Mouse (Mus musculus) liver, embryonic 15.5 days (tissue): ENCODE measurements around the gene Crtc1. TPM values are rescaled to one million over a fixed set of nuclear protein-coding genes. Genes with fewer than 3 reads are reported as not detected.

ENCODE experiments used
- ATAC-seq: fragments of 200-750 bp; cut with Nextera tagmentation; 2 replicates; pipeline ENCODE4 v1.8.0; 2017; ENCODE audit warnings: moderate number of reproducible peaks, mild to moderate bottlenecking, moderate library complexity; ENCODE audit not compliant: insufficient read depth
- H3K27ac ChIP-seq: fragments of 300-500 bp; sonication (generic); replicated peaks from 2 replicates; pipeline ENCODE4 v1.5.1; 2015; ENCODE audit warnings: mild to moderate bottlenecking, inconsistent platforms
- H3K27me3 ChIP-seq: fragments of 300-500 bp; sonication (generic); 2 replicates; pipeline ENCODE4 v1.6.1; 2015; ENCODE audit warnings: mild to moderate bottlenecking, inconsistent platforms
- H3K36me3 ChIP-seq: fragments of 300-500 bp; sonication (generic); replicated peaks from 2 replicates; pipeline ENCODE4 v1.6.1; 2015; ENCODE audit warnings: moderate library complexity, mild to moderate bottlenecking, inconsistent platforms
- H3K4me1 ChIP-seq: fragments of 300-500 bp; sonication (generic); replicated peaks from 2 replicates; pipeline ENCODE4 v1.6.1; 2015; ENCODE audit warnings: inconsistent platforms
- H3K4me2 ChIP-seq: fragments of 300-500 bp; sonication (generic); 2 replicates; pipeline ENCODE4 v1.6.1; 2015; ENCODE audit warnings: moderate library complexity, mild to moderate bottlenecking, inconsistent platforms
- H3K4me3 ChIP-seq: fragments of 300-500 bp; sonication (generic); replicated peaks from 2 replicates; pipeline ENCODE4 v1.5.1; 2015; ENCODE audit warnings: mild to moderate bottlenecking, inconsistent platforms
- H3K9ac ChIP-seq: fragments of 300-500 bp; sonication (generic); 2 replicates; pipeline ENCODE4 v1.6.1; 2015; ENCODE audit warnings: moderate library complexity, mild to moderate bottlenecking, inconsistent platforms
- H3K9me3 ChIP-seq: fragments of 300-500 bp; sonication (generic); replicated peaks from 2 replicates; pipeline ENCODE4 v1.6.1; 2016; ENCODE audit warnings: inconsistent platforms
- WGBS: fragments of 180-500 bp; shearing (Covaris S2); methylation state at CpG from one replicate; pipeline ENCODE4 v1.1.7; 2015; ENCODE audit warnings: mixed read lengths; ENCODE audit not compliant: insufficient replicate concordance; 5-methylcytosine and 5-hydroxymethylcytosine counted together
- polyA plus RNA-seq: library from polyadenylated mRNA; unstranded; fragments of >200 nt; fragmentation: Nextera tagmentation; extraction: Ambion mirVana; gene quantifications from 2 replicates; pipeline ENCODE4 v1.2.1, GENCODE M21; 2015

Gene Crtc1
- polyA plus RNA-seq, 1 experiment from 2014 or later = 4.2 TPM

GRCm38 (mm10) chr8:70422722-70423121 is 16.7 kb downstream of the Crtc1 start:
- H3K4me1 ChIP-seq = peaks cover 68% of the 10 kb centered on the region
- 38% methylated on average over 2 of the region's 2 CpGs for WGBS
- H3K27ac ChIP-seq = peak overlapping the region; percentile 70
- H3K4me3 ChIP-seq = no peak overlapping the region
- H3K27me3 ChIP-seq = no peaks in the 10 kb centered on the region
- H3K36me3 ChIP-seq = no peaks in the 10 kb centered on the region
- peak; percentile 79 for ATAC-seq
- H3K9me3 ChIP-seq = no peaks in the 10 kb centered on the region
- no peak overlapping the region for H3K4me2 ChIP-seq
- no peak overlapping the region for H3K9ac ChIP-seq

DNA sequence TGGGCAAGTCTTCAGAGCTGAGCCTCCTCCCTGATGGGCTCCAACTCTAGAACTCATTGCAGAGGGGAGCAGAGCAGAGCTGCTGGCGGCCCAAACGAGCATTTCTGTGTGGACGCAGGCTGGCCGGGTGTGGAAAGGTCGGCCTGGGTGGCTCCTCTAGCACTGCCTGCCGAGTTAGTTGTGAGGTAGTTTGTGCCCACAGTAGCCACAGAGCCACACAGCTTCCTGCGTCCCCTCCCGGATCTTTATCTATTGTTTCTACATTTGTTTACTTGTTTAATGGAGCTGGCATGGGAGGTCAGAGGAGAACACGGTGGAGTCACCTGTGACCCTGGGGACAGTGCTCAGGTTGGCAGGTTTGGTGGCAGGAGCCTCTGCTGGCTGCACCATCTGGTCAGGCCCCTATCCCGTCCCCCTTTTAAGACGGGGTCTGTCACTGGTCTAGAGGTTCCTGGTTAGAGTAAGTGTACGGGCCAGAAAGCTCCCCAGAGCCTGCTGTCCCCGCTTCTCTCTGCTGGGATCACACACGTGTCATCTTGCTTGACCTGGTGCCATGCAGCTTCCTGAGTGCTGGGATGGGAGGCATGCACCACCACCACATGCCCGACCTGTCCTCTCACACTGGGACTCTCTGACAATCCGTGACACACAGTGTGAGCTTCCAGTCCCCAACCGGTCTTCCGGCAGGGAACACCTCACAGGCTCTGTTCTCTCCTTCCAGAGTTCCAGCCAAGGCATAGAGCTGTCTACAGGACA is 17.9 kb downstream of the Crtc1 start:
- no peaks in the 10 kb centered on the region for H3K36me3 ChIP-seq
- no peaks in the 10 kb centered on the region for H3K27me3 ChIP-seq
- peaks cover 75% of the 10 kb centered on the region for H3K4me1 ChIP-seq
- H3K4me3 ChIP-seq = no peak overlapping the region
- H3K9me3 ChIP-seq = no peaks in the 10 kb centered on the region
- no peak overlapping the region for H3K9ac ChIP-seq
- ATAC-seq = no peak
- peak overlapping the region; percentile 3; the same call in 1 of the 2 replicates for H3K4me2 ChIP-seq
- 44% methylated on average over 18 of the region's 18 CpGs for WGBS
- peak overlapping the region; percentile 70 for H3K27ac ChIP-seq

GRCm38 (mm10) chr8:70419879-70420643 is 19.3 kb downstream of the Crtc1 start:
- no peak for ATAC-seq
- Histone ChIP-seq H3K9me3 (no peaks in the 10 kb centered on the region), H3K9ac (no peak overlapping the region), H3K4me2 (no peak overlapping the region), H3K27me3 (no peaks in the 10 kb centered on the region), H3K4me1 (peaks cover 78% of the 10 kb centered on the region), H3K36me3 (no peaks in the 10 kb centered on the region), H3K4me3 (no peak overlapping the region), H3K27ac (peak overlapping the region; percentile 14; the same call in 1 of the 2 replicates)
- 43% methylated on average over 11 of the region's 11 CpGs for WGBS

GRCm38 (mm10) chr8:70418954-70419353 is 20.4 kb downstream of the Crtc1 start:
- no peak overlapping the region for H3K4me2 ChIP-seq
- no peak overlapping the region for H3K9ac ChIP-seq
- 77% methylated on average over 14 of the region's 14 CpGs for WGBS
- peaks cover 90% of the 10 kb centered on the region for H3K4me1 ChIP-seq
- no peaks in the 10 kb centered on the region for H3K27me3 ChIP-seq
- no peaks in the 10 kb centered on the region for H3K36me3 ChIP-seq
- H3K9me3 ChIP-seq = no peaks in the 10 kb centered on the region
- no peak overlapping the region for H3K27ac ChIP-seq
- ATAC-seq = no peak
- no peak overlapping the region for H3K4me3 ChIP-seq

DNA sequence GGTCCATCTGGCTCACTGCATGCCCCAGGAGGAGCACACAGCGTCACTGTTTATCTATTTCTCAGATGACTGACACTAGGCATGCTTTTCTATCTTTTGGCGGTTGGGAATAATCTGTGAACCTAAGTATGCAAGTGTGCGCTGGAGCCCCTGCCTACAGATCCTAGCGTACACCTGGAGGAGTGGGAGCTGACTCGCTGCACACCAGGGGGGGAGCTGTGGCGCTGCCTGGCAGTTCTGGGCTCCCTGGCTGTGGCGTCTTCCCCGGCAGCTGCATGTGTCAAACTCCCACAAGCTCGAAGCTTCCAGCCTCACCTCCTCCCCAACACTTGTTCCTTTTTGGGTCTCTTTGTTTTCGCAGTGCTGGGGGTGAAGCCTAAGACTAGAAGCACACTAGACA is 21.5 kb downstream of the Crtc1 start:
- WGBS = 61% methylated on average over 10 of the region's 10 CpGs
- H3K27ac ChIP-seq = 0 out of 2 replicates have a peak overlapping the region, but pooled peaks have one; percentile 9
- H3K4me1 ChIP-seq = peaks cover 91% of the 10 kb centered on the region
- H3K9ac ChIP-seq = no peak overlapping the region
- H3K36me3 ChIP-seq = no peaks in the 10 kb centered on the region
- no peak overlapping the region for H3K4me2 ChIP-seq
- no peak overlapping the region for H3K4me3 ChIP-seq
- no peaks in the 10 kb centered on the region for H3K9me3 ChIP-seq
- ATAC-seq = no peak
- no peaks in the 10 kb centered on the region for H3K27me3 ChIP-seq

DNA sequence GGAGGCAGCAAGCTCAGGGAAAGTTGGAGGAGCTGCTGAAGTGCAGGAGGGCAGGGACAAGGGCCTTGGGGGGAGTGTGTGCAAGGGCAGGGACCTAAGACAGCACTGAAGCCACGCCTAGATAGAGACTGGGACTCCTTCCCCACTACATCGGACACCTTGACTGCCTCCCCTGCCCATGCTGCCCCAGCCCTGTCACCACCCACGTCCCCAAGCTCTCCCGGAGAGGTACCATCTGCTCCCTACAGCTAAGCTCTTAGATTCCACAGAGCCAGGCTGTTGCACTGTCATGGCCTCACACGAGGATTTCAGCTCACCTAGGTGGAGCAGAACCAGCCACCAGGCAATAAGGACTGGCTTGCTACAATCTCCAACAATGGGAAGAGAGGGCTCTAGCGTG is 22.4 kb downstream of the Crtc1 start:
- H3K36me3 ChIP-seq = no peaks in the 10 kb centered on the region
- no peak for ATAC-seq
- WGBS = 48% methylated on average over 6 of the region's 6 CpGs
- H3K9ac ChIP-seq = no peak overlapping the region
- H3K4me2 ChIP-seq = no peak overlapping the region
- H3K9me3 ChIP-seq = no peaks in the 10 kb centered on the region
- H3K27ac ChIP-seq = peak overlapping the region; percentile 55; the same call in 1 of the 2 replicates
- H3K4me1 ChIP-seq = peaks cover 91% of the 10 kb centered on the region
- H3K4me3 ChIP-seq = no peak overlapping the region
- no peaks in the 10 kb centered on the region for H3K27me3 ChIP-seq

- ATAC-seq = no peak
- H3K4me3 ChIP-seq = no peak overlapping the region
- 71% methylated on average over 8 of the region's 8 CpGs for WGBS
- H3K4me2 ChIP-seq = no peak overlapping the region
- peaks cover 89% of the 10 kb centered on the region for H3K4me1 ChIP-seq
- H3K27ac ChIP-seq = peak overlapping the region; percentile 90
- H3K27me3 ChIP-seq = no peaks in the 10 kb centered on the region
- H3K9ac ChIP-seq = no peak overlapping the region
- no peaks in the 10 kb centered on the region for H3K36me3 ChIP-seq
- H3K9me3 ChIP-seq = no peaks in the 10 kb centered on the region
Observed at GRCm38 (mm10) chr8:70415540-70416451, 23.6 kb downstream of the Crtc1 start.

- H3K9ac ChIP-seq = peak overlapping the region; percentile 33; the same call in 1 of the 2 replicates
- no peaks in the 10 kb centered on the region for H3K9me3 ChIP-seq
- 64% methylated on average over 6 of the region's 6 CpGs for WGBS
- peak; percentile 70 for ATAC-seq
- peak overlapping the region; percentile 32 for H3K4me3 ChIP-seq
- H3K27me3 ChIP-seq = no peaks in the 10 kb centered on the region
- H3K4me1 ChIP-seq = peaks cover 75% of the 10 kb centered on the region
- no peaks in the 10 kb centered on the region for H3K36me3 ChIP-seq
- peak overlapping the region; percentile 90 for H3K27ac ChIP-seq
- peak overlapping the region; percentile 54 for H3K4me2 ChIP-seq
Observed at GRCm38 (mm10) chr8:70414310-70414946, 25.0 kb downstream of the Crtc1 start.

- WGBS = 83% methylated on average over 5 of the region's 5 CpGs
- peaks cover 58% of the 10 kb centered on the region for H3K4me1 ChIP-seq
Observed at GRCm38 (mm10) chr8:70410281-70410680, 29.1 kb downstream of the Crtc1 start.

GRCm38 (mm10) chr8:70409455-70409871 is 29.9 kb downstream of the Crtc1 start:
- Histone ChIP-seq H3K27ac (no peak overlapping the region), H3K36me3 (no peaks in the 10 kb centered on the region), H3K4me1 (peaks cover 53% of the 10 kb centered on the region), H3K9ac (no peak overlapping the region), H3K9me3 (no peaks in the 10 kb centered on the region), H3K27me3 (no peaks in the 10 kb centered on the region), H3K4me2 (no peak overlapping the region), H3K4me3 (no peak overlapping the region)
- 63% methylated on average over 9 of the region's 9 CpGs for WGBS
- ATAC-seq = no peak

More at GRCm38 (mm10) chr8:70410281-70410680, 29.1 kb downstream of the Crtc1 start:
- H3K27ac ChIP-seq = no peak overlapping the region
- H3K4me2 ChIP-seq = no peak overlapping the region
- no peak for ATAC-seq
- H3K27me3 ChIP-seq = no peaks in the 10 kb centered on the region
- no peak overlapping the region for H3K4me3 ChIP-seq
- H3K36me3 ChIP-seq = no peaks in the 10 kb centered on the region
- H3K9me3 ChIP-seq = no peaks in the 10 kb centered on the region
- no peak overlapping the region for H3K9ac ChIP-seq
